Mouse (Mus musculus): Measurements from ENCODE around the gene Wdcp.
"Not testable (repeated sequence)": the region's sequence is repeated elsewhere in the genome, so short reads cannot be mapped to it uniquely, and the experiment has no call there.

Gene Wdcp

GRCm38 (mm10) chr12:4868924-4869323 lies 25.8 kb downstream of the Wdcp start:
- no peak for DNase-seq (ENCODE audit: low spot score in 2 of 2)

GRCm38 (mm10) chr12:4871260-4871659 lies 28.2 kb downstream of the Wdcp start:
- DNase-seq (ENCODE audit: low spot score in 2 of 2) = no peak

DNA sequence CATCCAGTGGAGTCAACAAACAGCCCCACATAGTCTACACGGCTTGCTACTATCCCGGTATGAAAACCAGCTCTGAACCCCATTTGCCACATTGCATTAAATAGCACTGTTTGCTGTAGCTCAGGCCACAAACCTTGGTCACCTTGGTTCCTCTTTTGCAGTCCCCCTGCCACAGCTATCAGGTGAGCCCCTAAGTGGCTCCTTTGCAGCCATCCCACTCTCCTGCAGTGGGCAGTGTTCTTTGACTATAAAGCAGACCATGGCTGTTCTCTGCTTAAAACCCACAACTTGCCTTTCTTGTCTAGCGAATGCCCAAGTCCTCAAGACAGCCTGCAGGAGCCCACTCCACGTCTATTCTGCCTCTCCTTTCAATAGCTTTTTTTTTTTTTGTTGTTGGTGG lies 29.2 kb downstream of the Wdcp start:
- no peak for DNase-seq (ENCODE audit: low spot score in 2 of 2)

DNA sequence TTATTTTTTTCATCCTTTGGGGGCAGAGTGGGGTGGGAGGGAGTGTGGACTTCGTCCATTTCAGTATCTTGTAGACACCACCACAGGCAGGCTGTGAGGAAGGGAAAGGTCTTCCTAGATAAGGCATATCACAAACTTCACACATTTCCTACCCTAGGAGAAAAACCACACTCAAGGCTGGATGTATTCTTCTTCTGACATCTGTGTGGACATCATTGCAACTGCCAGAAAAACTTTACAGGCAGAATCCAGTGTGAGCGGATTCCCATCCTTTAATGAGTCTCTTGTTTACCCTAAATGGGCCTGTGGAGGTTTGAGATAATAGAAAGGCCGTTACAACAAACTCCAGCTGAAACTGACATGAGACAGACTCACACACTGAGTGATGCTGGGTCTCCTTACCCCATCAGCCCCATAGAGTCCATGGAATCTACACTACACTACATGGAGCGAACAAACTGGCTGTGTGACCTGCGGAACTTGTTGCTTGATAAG lies 29.9 kb downstream of the Wdcp start:
- DNase-seq (ENCODE audit: low spot score in 2 of 2) = no peak

DNA sequence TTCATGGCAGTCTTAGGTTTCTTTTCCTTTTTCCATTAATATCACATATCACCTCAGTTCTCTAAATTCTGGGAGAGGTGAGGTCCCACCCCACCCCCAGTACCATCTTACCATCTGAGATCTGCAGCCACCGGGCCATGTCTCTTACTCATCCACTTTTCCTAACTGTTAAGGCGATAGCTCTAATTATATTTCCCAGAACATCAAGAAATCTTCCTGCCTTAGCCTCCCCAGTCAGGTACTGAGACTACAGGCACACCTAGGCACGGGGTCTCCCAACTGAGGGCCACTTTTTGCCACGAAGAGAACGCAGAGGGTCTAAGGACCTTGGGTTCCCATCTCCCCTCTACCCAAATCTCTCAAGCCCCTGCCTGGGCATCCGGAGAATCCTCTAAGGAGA lies 30.4 kb downstream of the Wdcp start:
- DNase-seq (ENCODE audit: low spot score in 2 of 2) = no peak

DNA sequence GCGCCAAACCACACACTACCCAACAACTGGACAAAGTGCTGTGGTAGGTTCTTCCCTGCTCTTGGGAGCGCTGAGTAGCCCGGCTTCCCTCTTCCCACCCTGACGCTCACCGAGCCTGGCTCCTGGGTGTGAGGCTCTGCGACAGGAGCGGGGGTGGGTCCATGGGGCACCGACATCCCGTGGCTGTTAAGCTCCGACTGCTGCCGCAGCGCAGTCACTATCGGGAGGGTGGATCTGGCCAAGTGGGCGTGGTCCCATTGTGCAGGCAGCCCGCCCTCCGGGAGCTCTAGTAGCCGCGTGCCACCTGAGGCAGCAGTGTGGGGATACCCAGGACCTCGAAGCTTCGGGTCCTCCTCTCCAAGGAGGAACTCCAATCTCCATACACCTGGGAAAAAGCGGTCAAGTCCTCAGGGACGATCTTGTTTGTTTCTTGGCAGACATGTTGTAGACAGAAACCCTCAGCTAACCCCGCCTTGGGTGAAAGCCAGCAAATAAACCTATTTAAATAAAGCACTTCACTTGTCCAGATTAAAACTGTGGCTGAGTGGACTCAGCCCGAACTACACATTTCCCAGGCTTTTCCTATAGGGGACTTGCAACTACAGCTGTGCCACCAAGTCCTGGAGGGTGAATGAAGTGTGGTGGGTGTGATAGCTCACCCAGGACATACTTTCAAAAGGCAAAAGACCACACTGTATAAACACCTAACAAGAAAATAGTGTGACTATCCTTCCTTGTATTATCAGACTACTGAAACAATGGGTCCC lies 31.2 kb downstream of the Wdcp start, which contains the start of gene Mfsd2b:
Gene Mfsd2b, minus strand, starts transcription at position 199 of the 767 bp plus-strand sequence.
- peak; percentile 52 to 73 for DNase-seq (ENCODE audit: low spot score in 2 of 2)

DNA sequence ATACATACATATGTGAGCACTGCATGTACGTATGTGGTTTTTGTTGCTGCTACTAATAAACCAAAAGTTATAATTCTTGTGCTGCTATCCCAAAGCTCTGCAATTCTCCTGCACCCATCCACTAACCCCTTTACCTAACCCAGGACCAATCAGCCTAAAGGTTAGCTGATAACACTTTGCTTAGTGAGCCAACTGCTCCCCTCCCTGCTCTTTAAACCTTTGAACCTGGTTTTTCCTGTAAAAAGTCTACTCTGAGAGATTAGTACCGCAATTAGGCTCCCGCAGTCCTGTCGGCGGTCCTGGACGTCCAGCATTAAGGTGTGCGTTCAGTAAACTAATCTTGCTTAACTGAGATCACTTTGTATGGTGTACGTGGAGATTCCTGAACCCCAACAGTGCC lies 32.5 kb downstream of the Wdcp start:
- DNase-seq (ENCODE audit: low spot score in 2 of 2) = no peak

GRCm38 (mm10) chr12:4878296-4878783 lies 35.2 kb downstream of the Wdcp start:
- no peak for DNase-seq (ENCODE audit: low spot score in 2 of 2)

- DNase-seq (ENCODE audit: low spot score in 2 of 2) = no peak
Observed at GRCm38 (mm10) chr12:4879048-4879447, 35.9 kb downstream of the Wdcp start.

- DNase-seq (ENCODE audit: low spot score in 2 of 2) = no peak
Observed at GRCm38 (mm10) chr12:4882086-4882485, 39.0 kb downstream of the Wdcp start.

DNA sequence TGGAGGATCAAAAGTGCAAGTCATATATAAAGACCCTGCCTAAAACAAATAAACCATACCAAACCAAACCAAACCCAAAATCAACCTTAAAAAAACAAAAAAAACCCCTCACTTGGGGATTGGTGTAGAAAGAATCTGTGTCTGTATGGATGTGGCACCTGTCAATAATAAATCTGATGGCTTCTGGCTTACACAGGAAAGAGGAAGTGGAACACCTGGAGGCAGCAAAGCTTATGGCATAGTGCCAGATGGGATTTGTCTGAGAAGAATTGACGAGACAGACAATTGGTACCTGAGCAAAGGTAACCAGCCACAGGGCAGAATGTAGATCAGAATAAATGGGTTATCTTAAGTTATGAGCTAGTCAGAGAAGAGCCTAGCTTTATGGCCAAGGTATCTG lies 42.0 kb downstream of the Wdcp start:
- no peak for DNase-seq (ENCODE audit: low spot score in 2 of 2)

DNA sequence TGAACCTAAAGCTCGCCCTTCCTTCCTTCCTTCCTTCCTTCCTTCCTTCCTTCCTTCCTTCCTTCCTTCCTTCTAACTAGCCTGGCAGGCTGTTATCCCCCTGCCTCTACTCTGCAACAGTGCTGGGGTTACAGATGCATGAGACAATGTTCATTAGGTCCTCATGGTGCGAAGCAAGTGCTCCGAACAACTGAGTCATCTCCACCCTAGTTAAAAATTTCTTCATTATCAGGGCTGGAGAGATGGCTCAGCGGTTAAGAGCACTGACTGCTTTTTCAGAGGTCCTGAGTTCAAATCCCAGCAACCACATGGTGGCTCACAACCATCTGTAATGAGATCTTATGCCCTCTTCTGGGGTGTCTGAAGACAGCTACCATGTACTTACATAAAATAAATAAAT lies 43.5 kb downstream of the Wdcp start:
- DNase-seq (ENCODE audit: low spot score in 2 of 2) = not testable (repeated sequence)

- DNase-seq (ENCODE audit: low spot score in 2 of 2) = no peak
Observed at GRCm38 (mm10) chr12:4888739-4889138, 45.6 kb downstream of the Wdcp start.

DNA sequence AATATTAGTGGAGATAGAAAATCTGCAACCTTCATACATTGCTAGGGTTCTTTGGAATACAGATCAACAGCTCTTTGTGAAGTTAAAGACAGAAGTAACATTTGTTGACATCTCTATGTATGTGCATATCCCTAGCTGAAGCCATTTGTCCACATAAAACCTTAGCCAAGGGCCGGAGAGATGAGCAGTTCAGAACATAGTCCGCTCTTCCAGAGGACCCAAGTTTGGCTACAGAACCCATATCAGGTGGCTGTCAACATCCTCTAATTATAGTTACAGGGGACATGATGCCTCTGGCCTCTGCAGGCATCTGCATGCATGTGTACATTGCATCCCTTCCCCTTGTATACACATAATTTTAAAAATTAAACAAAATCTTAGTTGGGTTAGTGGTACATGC lies 46.1 kb downstream of the Wdcp start:
- no peak for DNase-seq (ENCODE audit: low spot score in 2 of 2)

DNA sequence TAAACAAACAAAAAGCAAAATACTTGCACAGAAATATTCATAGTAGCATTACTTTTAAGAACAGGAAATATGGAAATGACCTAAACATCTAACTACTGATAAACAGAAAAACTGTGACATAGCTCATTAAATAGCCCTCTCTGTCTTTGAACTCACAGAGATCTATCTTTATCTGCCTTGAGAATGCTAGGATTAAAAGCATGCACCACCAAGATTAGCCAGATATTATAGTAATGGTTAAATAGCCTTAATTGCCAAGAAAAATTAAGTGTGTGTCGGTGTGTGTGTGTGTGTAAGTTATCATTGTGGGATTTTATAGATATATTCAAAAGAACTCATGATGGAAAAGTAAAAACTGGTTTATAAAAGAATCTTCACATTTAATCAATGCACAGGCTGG lies 46.8 kb downstream of the Wdcp start:
- no peak for DNase-seq (ENCODE audit: low spot score in 2 of 2)

GRCm38 (mm10) chr12:4898024-4898423 lies 54.9 kb downstream of the Wdcp start:
- no peak for DNase-seq (ENCODE audit: low spot score in 2 of 2)

DNA sequence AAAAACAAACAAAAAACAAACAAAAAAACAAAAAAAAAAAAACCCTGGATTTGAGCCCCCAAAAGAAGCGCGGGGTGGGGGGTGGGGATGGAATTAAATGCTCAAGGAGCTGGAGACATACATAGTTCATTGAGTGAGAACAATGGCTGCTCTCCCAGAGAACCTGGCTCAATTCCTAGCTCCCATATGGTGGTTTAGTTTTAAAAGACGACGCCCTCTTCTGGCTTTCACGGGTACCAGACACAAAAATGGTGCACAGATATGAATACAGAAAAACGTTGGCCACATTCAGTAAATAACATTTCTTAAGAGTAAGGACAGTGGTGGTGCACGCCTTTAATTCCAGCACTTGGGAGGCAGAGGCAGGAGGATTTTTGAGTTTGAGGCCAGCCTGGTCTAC lies 62.8 kb downstream of the Wdcp start:
- no peak for DNase-seq (ENCODE audit: low spot score in 2 of 2)

DNA sequence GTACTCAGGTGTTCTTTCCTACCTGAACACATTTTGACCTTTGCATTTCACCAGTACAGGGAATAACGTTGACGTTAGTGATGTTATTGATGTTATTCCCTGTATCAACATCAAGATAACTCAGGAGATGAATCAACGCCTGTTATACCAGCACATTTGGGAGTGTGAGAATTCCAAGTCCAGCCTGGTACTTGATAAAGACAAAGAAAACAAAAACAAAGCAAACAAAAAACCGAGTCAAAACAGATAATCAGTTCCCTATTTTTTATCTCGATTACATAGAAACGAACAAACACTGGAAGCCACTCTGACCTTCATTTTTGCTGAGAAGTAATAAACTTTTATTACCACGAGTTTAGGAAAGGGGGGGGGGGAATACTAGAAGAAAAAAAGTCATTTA lies 63.4 kb downstream of the Wdcp start:
- no peak for DNase-seq (ENCODE audit: low spot score in 2 of 2)

DNA sequence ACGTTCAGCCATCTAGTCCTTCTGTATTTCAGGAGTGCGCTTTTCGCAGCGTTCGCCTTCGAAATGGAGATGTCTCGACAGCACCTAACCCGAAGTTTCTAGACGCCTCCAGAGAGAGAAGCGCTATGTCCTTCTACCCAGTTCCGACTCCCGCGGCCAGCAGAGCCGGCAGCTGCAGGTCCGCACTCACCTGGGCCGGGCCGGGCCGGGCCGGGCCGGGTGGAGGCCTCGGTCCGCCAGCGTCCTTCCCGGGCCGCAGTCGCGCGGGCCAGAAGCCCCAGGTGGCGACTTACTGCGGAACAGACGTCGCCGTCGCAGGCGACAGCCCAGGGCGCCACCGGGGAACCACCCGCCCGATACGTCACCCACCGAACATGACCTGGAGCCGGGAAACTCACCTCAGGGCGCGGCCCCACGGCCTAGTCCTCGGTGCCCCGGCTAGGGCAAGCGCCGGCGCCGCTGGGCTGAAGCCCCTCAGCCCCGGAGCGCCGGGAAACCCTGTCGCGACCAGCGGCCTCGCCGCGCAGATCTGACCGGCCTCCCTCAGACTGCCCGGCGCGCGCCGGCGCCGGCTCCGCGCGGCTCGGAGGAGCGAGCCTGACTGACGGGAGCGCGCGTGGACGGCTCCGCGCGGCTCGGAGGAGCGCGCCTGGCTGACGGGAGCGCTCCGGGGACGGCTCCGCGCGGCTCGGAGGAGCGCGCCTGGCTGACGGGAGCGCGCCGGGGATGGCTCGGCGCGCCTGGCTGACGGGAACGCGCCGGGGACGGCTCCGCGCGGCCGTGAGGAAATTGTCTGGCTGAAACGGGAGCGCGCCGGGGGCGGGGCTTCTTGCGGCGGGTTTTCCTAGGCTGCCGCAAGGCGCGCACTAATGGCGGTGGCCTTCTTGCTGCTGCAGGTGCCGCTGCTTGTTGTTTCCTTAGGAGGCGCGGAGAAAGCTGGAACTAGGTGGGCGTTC lies 64.1 kb downstream of the Wdcp start, which contains the start of gene Ubxn2a:
Gene Ubxn2a, minus strand, starts transcription at position 755 of the 956 bp plus-strand sequence.
- DNase-seq (ENCODE audit: low spot score in 2 of 2) = peak; percentile 89 to 98

GRCm38 (mm10) chr12:4908391-4908790 lies 65.3 kb downstream of the Wdcp start:
- DNase-seq (ENCODE audit: low spot score in 2 of 2) = no peak

Measured in thymus, postnatal 10 days (tissue).